Mouse (Mus musculus): ENCODE data around the gene Trcg1.

DNA sequence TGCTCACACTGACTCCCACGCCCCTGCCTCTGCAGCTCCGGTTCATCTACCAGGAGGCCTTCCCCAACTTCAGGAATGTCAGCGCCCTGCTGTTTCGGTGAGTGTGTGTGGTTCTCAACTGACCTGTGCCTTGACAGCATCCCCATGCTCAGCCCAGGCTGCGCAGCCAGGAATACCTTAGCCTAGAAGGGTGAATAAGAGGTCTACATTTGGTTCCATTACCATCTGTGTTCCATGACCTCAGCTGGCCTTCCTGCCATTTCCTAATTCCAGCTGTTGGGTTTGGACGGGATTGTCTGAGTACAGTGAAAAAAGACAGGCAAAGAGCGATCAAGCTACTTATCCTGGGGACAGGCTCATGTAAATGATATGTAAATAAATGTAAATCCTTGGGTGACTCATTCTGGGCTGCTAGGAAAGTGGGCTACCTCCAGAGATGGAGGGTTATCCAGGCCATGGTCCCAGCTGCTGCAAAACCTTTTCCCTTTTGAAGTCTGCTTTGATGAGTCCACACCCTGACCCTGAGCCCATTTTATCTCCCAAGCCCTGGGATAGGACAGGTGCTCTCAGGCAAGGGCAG lies 7.8 kb downstream of the Trcg1 start:
- TF ChIP-seq EP300 (IDR thresholded peaks at IDR 0.05; ENCODE audit: low read depth) (no peak), CTCF (IDR thresholded peaks at IDR 0.05; ENCODE audit: low read depth) (no peak)
